Mouse (Mus musculus): ENCODE measurements around the gene Mettl24.

GRCm38 (mm10) chr10:40720883-40721282, 37.8 kb downstream of the Mettl24 start:
- no peak for TF ChIP-seq POLR2A (IDR thresholded peaks at IDR 0.05; ENCODE audit: insufficient read depth, low read depth, low read length)
- TF ChIP-seq CTCF (IDR thresholded peaks at IDR 0.05; ENCODE audit: insufficient read depth, low read depth, low read length) = no peak

All from olfactory bulb, adult 2 months (tissue).